Mouse (Mus musculus): Measurements from ENCODE around the gene Hepacam2.
"Not testable (repeated sequence)": the region's sequence is repeated elsewhere in the genome, so short reads cannot be mapped to it uniquely, and the experiment has no call there.

Hepacam2 gene

GRCm38 (mm10) chr6:3455944-3456536 lies 42.1 kb downstream of the Hepacam2 start:
- DNase-seq: no peak

- no peak for DNase-seq
Observed at GRCm38 (mm10) chr6:3454421-3454820, 43.7 kb downstream of the Hepacam2 start.

GRCm38 (mm10) chr6:3447404-3447803 lies 50.7 kb downstream of the Hepacam2 start:
- DNase-seq: peak; percentile 76

- DNase-seq: no peak
Observed at GRCm38 (mm10) chr6:3443905-3444304, 54.2 kb downstream of the Hepacam2 start.

- DNase-seq: no peak
Observed at GRCm38 (mm10) chr6:3436087-3436486, 62.0 kb downstream of the Hepacam2 start.

GRCm38 (mm10) chr6:3430976-3431375 lies 67.1 kb downstream of the Hepacam2 start:
- DNase-seq: not testable (repeated sequence)

- DNase-seq: no peak
Observed at GRCm38 (mm10) chr6:3427047-3427446, 71.1 kb downstream of the Hepacam2 start.

- not testable (repeated sequence) for DNase-seq
Observed at GRCm38 (mm10) chr6:3425333-3425732, 72.8 kb downstream of the Hepacam2 start.

- DNase-seq: peak; percentile 73
Observed at GRCm38 (mm10) chr6:3424613-3425277, 73.4 kb downstream of the Hepacam2 start.
